Mouse (Mus musculus): Measurements from ENCODE around the gene Clec4a1.

GRCm38 (mm10) chr6:122969048-122969447 is 47.4 kb downstream of the Clec4a1 start:
- TF ChIP-seq CTCF (IDR thresholded peaks at IDR 0.05; ENCODE audit: extremely low read depth, insufficient read length, insufficient replicate concordance, low read depth, low read length) (no peak), POLR2A (IDR thresholded peaks at IDR 0.05; ENCODE audit: low read depth, low read length) (no peak)

All from small intestine, adult 2 months (tissue).